Mouse (Mus musculus) adrenal gland, postnatal 4 days (tissue): ENCODE data around the gene Olfr718-ps1. TPM values are rescaled to one million over a fixed set of nuclear protein-coding genes. Genes with fewer than 3 reads are reported as not detected.
"Not testable (repeated sequence)": the region's sequence is repeated elsewhere in the genome, so short reads cannot be mapped to it uniquely, and the experiment has no call there.

Experiments
- DNase-seq, 2 experiments: peaks; one replicate each; pipeline ENCODE4 v3.0.0; 2021 to 2022; ENCODE audit warnings: low spot score in 2 of 2, mixed read lengths in 2 of 2
- long read RNA-seq, 2 experiments: library from polyadenylated mRNA; stranded (forward); transcript quantifications; one replicate each; pipeline ENCODE4 v2.0.0; 2021
- total RNA-seq, 2 experiments: library from RNA; stranded (reverse); gene quantifications; 2 replicates each; pipeline ENCODE4 v1.2.3; 2021

The Olfr718-ps1 gene
- total RNA-seq, result under 1 TPM; 0.11 to 0.17 TPM
- long read RNA-seq, experiment 1, result 0 reads
- long read RNA-seq, experiment 2, result 0 reads

DNA sequence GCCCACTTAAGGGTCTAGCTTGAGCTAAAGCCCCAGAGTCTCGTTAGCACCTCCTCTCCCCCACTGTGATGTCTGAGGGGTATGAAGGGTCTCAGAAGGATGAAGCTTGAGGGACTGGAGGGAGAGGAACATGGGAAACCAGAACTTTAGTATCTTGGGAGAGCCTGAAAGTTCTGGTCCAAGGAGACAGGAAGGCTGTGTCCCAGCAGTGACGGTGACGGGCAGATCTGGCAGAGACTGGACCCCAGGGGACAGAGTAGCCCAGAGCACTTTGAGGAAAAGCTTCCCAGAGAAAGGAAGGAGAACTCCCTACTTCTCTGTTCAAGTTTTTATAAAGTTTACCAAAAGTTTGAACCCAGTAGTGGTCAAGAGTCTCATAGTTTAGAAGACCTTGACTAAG is at the start of gene Olfr718-ps1:
Olfr718-ps1 (minus strand) TSS at position 101 of the 400 bp plus-strand sequence.
- DNase-seq, result no peak

DNA sequence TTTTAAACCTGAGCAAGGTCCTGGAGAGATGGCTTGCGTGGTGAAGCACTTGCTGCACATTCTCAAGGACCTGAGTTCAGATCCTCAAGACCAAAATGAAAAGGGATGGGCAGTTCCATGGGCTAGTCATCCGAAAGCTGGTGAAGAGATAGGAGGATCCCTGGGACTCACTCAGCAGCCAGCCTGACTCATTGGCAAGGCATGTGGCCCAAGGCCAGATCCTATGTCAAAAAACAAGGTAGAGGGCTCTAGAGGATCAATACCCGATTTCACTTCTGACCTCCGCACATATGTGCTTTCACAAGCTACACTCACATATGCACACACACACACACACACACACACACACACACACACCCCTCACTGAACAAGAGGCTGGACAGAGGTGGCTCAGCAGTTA is 49.1 kb upstream of the Olfr718-ps1 start:
- DNase-seq, result no peak

GRCm38 (mm10) chr5:143195166-143195565 is 47.8 kb upstream of the Olfr718-ps1 start:
- no peak for DNase-seq

GRCm38 (mm10) chr5:143194747-143195146 is 47.4 kb upstream of the Olfr718-ps1 start:
- DNase-seq, result not testable (repeated sequence)

GRCm38 (mm10) chr5:143192806-143193205 is 45.4 kb upstream of the Olfr718-ps1 start:
- DNase-seq, result no peak

DNA sequence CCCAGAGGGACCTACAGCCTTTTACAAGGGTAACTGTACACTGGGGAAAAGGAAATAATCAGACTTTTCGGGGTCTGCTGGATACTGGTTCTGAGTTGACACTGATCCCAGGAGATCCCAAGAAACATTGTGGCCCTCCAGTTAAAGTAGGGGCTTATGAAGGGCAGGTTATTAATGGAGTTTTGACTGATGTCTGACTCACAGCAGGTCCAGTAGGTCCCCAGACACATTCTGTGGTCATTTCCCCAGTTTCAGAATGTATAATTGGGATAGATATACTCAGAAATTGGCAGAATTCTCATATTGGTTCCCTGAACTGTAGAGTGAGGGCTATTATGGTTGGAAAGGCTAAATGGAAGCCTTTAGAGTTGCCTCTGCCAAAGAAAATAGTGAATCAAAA is 40.6 kb upstream of the Olfr718-ps1 start:
- not testable (repeated sequence) for DNase-seq

GRCm38 (mm10) chr5:143180255-143181076 is 33.1 kb upstream of the Olfr718-ps1 start, which contains the start of the genes Rbak and Spdye4b:
Gene Rbak, minus strand, starts transcription at chr5:143180775.
Gene Spdye4b, plus strand, starts transcription at chr5:143181017.
- peak; percentile 63 to 85 for DNase-seq

GRCm38 (mm10) chr5:143179179-143179578 is 31.8 kb upstream of the Olfr718-ps1 start:
- DNase-seq, result no peak

- DNase-seq, result no peak
Measured at GRCm38 (mm10) chr5:143177541-143178200, 30.3 kb upstream of the Olfr718-ps1 start.

- DNase-seq, result no peak
Measured at GRCm38 (mm10) chr5:143175970-143176369, 28.6 kb upstream of the Olfr718-ps1 start.

GRCm38 (mm10) chr5:143165508-143166070 is 18.2 kb upstream of the Olfr718-ps1 start:
- DNase-seq, result no peak

DNA sequence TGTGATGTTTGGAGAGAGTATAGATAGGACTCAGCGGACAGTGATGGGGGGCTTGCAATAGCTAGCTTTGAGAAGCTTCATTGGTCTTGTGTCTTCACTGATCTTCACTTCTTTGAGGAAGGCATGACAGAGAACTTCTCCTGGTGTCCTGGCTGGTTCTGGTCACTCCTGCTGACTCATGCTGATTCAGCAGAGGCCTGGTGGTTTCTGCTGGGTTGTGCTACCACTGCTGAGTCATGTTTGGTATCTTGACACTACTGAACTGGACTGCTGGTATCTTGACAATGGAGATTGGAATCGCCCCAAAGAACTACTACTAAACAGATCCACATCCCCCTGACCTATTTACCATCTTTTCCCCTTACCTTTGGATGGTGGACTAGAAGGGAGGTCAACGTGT is 8.2 kb upstream of the Olfr718-ps1 start:
- DNase-seq, result no peak

DNA sequence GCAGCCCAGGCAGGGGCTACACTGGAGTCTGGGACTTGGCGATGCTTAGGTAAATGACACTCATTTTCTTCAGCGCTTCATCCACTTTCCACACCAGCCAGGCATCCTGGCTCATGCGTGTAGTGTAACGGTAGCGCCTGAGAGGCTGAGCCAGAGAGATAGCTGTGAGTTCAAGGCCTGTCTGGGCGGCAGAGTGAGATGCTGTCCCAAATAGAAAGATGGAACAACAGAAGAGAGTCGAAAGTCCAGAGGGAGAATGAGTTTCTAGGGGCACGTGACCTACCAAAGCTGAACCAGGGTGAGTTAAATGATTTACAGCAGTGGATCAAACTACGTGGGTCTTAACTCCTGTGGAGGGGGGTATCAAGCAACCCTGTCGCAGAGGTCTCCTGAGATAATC is 6.4 kb upstream of the Olfr718-ps1 start:
- DNase-seq, result no peak

DNA sequence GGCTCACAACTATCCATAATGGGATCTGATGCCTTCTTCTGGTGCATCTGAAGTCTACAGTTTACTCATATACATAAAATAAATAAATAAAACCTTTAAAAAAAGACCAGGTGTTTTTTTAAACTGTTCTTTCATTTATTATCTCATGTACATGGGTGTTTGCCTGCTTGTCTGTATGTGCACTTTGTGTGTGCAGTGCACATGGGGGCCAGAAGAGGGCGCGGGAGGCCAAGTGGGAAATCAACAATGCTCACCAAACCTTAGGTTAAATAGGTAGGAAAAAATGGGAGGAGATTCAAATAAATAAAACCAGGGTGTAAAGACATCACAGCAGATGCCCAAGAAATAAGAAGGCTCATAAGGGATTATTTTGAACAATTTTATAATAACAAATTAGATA is 2.7 kb upstream of the Olfr718-ps1 start:
- DNase-seq, result no peak

- no peak for DNase-seq
Measured at GRCm38 (mm10) chr5:143149536-143149935, 2.2 kb upstream of the Olfr718-ps1 start.

- no peak for DNase-seq
Measured at GRCm38 (mm10) chr5:143148661-143149060, 1.3 kb upstream of the Olfr718-ps1 start.

DNA sequence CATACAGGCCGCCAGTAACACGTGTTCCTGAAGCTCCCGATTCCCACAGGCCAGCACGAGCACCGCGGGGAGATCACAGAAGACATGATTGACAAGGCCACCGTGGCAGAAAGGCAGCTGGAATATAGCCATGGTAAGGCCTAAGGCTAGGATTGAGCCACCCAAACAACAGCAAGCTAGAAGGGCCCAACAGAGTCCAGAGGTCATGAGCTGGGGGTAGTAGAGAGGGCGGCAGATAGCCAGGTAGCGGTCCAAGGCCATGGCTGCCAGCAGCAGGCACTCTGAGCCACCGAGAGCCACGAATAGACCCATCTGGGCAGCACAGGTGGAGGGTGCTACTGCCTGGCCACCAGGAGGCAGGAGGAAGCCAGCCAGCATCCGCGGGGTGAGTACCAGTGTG is 9.8 kb downstream of the Olfr718-ps1 start:
- no peak for DNase-seq

- DNase-seq, result no peak
Measured at GRCm38 (mm10) chr5:143135042-143135441, 12.3 kb downstream of the Olfr718-ps1 start.

DNA sequence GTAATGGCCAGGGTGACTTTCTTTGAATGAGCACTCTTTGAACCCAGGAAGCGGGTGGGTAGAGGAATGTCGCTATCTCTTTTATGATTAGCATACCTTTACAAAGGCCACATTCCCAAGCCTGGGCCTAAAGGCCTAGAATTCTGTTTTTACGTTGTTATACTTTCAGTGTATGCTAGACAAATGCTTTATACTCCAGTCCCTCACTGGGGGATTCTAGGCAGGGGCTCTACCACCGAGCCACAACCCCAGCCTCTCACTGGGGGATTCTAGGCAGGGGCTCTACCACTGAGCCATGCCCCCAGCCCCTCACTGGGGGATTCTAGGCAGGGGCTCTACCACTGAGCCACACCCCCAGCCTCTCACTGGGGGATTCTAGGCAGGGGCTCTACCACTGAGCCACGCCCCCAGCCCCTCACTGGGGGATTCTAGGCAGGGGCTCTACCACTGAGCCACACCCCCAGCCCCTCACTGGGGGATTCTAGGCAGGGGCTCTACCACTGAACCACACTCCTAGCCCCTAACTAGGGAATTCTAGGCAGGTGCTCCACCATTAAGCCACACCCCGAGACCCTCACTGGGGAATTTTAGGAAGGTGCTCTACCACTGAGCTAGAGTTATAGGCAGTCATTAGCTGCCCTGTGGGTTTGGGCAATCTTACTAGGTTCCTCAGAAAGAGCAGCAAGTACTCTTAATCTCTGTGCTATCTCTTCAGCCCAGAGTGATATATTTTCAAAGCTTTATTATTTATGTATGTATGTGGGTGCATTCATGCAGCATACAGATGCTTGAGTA is 13.0 kb downstream of the Olfr718-ps1 start:
- DNase-seq, result not testable (repeated sequence)

GRCm38 (mm10) chr5:143132935-143133514 is 14.4 kb downstream of the Olfr718-ps1 start:
- DNase-seq, result no peak

DNA sequence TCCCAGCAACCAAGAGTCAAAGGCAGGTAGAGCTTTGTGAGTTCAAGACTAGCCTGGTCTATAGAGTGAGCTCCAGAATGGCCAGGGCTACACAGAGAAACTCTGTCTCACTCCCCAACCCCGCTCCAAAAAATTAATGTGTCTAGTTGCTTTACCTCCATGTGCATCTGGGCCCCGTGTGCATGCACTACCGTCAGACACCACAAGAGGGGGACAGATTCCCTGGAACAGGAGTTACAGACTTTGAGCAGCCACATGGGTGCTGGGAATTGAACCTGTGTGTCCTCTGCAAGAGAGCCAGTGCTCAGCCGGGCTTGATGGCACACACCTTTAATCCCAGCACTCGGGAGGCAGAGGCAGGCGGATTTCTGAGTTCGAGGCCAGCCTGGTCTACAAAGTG is 17.0 kb downstream of the Olfr718-ps1 start:
- DNase-seq, result no peak
